Mouse (Mus musculus) G1E-ER4 (cell line): ENCODE measurements around the gene Tuba1a. TPM values are rescaled to one million over a fixed set of nuclear protein-coding genes. Genes with fewer than 3 reads are reported as not detected.

ENCODE experiments used
- GATA1 ChIP-seq: IDR thresholded peaks from one replicate; pipeline ENCODE4 v1.8.0; 2012; ENCODE audit warnings: low read length, inconsistent platforms
- polyA plus RNA-seq: library from polyadenylated mRNA; stranded (reverse); fragments of >175 nt; gene quantifications from 2 replicates; pipeline ENCODE4 v1.2.3, GENCODE M21; 2012

The Tuba1a gene
- polyA plus RNA-seq, 1 experiment: 2.5 TPM

DNA sequence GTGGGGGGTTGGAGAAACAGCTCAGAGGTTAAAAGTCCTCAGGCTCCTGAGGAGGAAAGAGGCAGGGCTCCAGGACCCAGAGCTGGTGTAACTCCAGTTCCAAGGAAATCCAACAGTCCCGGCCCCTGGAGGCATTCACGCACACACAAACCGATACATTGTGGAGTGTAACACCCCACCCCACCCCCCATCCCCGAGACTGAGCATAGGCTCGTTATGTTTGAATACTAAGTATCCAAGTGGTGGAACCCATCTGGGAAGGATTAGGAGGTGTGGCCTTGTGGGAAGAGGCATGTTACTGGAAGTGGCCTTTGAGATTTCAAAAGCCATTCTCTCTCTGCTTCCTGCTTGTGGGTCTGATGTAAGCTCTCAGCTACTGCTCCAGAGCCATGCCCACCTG, 32.0 kb downstream of the Tuba1a start:
- TF ChIP-seq GATA1: no peak

DNA sequence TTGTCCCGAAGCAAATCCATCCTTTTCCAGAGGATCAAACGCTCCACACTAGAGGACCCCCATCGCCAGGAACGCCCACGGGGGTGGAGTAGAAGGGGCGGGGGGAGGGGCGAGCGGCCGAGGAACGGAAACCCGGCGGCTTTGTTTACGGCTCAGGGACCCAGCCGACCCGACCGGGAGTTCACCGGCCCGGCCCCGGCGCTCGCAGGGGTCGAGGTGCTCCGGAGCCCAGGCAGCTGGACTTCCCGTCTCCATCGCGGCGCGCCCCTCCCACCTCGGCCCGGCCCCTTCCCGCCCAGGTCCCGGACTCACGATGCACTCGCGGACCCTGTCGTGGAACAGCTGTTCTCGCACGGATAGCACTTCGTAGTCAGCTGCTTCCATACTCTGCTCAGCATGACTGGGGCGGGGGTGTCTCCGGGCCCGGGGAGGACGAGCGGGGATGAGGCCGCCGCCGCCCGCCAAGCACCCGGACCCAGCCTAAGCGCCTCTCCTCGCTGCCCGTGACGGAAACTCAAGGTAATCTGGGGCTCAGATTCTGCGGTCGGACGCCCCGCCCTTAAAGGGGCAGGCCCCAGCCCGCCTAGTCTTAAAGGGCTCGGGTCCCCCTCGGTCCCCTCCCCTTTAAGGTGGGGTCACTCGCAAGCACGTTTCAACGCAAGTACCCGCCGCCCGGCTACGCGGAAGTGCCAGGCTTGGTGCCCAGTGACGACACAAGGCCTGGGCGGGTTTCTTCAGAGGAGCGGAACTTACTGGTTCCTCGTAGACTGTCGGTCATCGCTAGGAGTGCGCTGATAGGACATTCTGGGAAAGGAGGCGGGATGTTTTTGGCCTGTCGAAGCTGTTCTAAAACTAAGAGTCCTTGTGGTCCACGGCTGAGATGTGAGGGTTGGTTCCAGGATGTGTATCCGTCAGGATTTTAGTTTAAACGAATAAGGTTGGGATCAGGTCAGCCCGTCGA, 35.7 kb downstream of the Tuba1a start, which contains the start of gene Lmbr1l:
Lmbr1l (minus strand) TSS at position 694 of the 961 bp plus-strand sequence.
- TF ChIP-seq GATA1: no peak

DNA sequence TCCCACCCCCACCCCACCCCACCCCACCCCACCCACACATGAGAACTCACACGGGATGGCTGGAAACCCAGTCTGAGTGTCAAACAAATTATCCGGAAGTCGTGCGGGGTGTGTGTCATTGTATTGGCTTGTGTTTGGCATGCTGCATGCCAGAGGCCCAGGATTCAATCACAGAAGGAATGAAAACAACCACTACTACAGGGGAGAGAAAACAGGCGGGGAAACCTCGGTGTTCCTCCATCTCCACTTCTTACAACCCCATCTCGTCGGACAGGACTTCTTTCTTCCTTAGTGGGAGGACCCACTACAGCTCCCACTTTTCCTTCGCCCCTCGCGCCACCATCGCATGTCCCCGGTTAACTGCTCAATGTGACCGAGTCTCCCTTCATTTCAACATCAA, 36.4 kb downstream of the Tuba1a start:
- no peak for TF ChIP-seq GATA1

DNA sequence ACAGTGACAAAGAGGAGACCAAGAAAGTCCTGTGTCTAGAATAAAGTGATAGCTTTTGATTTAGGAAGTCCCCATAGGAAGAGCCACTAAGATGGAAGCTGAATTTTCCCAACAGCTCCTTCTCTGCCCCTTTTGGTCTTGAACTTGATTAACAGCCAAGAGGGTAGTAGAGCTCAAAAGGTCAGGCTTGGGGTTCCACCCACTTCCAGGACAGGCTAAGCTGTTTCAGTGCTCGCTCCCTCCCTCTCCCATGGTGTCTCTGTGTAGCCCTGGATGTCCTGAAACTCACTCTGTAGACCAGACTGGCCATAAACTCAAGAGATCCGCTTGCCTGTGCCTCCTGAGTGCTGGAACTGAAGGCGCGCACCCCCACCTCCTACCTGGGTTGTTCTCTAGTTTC, 37.5 kb downstream of the Tuba1a start:
- no peak for TF ChIP-seq GATA1

DNA sequence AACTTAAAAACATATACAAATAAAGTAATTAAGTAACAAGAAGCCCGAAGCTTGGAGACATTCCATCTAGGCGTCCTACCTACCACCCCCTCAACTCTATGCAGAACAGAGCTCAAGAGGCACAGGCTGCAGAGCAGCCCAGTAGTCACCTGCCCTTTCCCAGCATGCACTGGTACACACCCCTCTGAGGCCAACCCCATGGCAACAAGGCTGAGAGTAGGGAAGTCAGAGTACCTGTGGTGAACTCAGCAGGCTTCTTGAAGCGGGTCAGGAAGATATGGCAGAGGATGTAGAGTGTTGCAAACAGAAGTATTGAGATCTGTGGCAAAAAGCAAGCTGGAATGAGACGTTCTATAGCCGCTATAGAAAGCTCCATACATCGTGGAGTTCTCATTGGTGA, 38.6 kb downstream of the Tuba1a start:
- no peak for TF ChIP-seq GATA1

DNA sequence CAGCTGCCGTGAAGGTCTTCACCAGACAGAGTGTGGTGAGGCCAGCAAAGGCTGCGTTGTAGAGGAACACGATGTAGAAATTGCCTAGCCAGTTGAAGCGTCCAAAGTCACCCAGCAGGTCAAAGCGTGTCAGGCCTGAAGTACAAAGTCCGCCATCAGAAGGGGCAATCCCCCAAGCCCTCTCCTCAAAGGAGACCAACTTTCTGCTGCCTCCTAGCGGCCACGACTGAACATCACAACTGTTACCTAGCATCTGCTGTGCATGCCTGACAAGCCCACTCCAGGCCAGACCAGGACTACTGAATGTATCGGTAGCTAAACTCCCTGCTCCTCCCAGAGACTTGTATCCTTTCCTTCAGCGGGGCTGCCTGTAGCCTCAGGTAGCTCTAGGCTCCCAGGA, 48.8 kb downstream of the Tuba1a start:
- TF ChIP-seq GATA1: no peak

DNA sequence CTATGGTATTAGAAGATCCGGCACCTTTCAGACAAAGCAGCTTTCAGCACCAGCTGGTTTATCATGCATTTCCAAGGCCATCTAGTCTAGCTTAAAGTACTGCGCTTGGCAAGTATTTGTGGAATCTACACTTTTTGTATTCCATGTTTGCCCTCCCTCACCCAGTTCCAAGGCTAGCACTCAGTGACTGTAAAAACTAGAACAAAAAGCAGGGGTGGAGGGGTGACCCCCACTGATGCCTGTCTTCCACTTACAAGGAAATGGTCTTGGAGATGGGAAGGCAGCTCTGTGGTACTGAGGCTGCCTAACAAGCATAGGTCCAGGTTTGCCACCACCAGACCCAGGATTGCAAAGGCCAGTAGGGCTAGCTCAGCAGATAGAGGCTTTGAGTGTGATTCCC, 50.9 kb downstream of the Tuba1a start:
- TF ChIP-seq GATA1: no peak

DNA sequence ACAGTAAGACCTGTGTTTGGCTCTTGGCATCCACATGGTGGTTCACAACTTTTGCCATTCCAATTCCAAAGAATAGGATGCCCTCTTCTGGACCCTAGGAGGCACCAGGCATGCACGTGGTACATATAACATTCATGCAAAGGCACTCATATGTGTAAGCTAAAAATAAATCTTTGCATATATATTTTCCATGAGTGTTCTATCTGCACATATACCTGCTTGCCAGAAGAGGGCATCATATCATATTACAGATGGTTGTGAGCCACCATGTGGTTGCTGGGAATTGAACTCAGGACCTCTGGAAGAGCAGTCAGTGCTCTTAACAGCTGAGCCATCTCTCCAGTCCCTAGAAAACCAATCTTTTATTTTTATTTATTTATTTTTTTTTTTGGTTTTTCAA, 52.0 kb downstream of the Tuba1a start:
- TF ChIP-seq GATA1: no peak

Other genes starting within 250 kb of the Tuba1a start
- gene Ccdc65, start 245.5 kb downstream of the Tuba1a start, polyA plus RNA-seq: not detected in 2 replicates
- 9.6 and 10.2 TPM in 2 replicates for gene Fkbp11, start 225.5 kb downstream of the Tuba1a start, polyA plus RNA-seq
- gene Arf3, start 190.5 kb downstream of the Tuba1a start, polyA plus RNA-seq: 37.5 and 43.4 TPM in 2 replicates
- gene Wnt10b, start 175.6 kb downstream of the Tuba1a start, polyA plus RNA-seq: not detected in 2 replicates
- not detected in 2 replicates for gene Wnt1, start 163.8 kb downstream of the Tuba1a start, polyA plus RNA-seq
- 0.14 and 0.15 TPM in 2 replicates for gene Ddn, start 144.2 kb downstream of the Tuba1a start, polyA plus RNA-seq
- gene Prkag1, start 122.2 kb downstream of the Tuba1a start, polyA plus RNA-seq: 131 and 155 TPM in 2 replicates
- gene Kmt2d, start 82.5 kb downstream of the Tuba1a start, polyA plus RNA-seq: 38.0 and 38.1 TPM in 2 replicates
- gene Rhebl1, start 59.2 kb downstream of the Tuba1a start, polyA plus RNA-seq: 2.4 and 2.7 TPM in 2 replicates
- not detected in 2 replicates for gene Dhh, start 55.2 kb downstream of the Tuba1a start, polyA plus RNA-seq
- 7.5 and 9.2 TPM in 2 replicates for gene Lmbr1l, start 35.5 kb downstream of the Tuba1a start, polyA plus RNA-seq
- gene Tuba1b, start 19.1 kb downstream of the Tuba1a start, polyA plus RNA-seq: 181 and 410 TPM in 2 replicates
- gene Gm49450, start 152 bp downstream of the Tuba1a start, polyA plus RNA-seq: not detected in 2 replicates
- gene Tuba1c, start 76.2 kb upstream of the Tuba1a start, polyA plus RNA-seq: 33.1 and 52.2 TPM in 2 replicates
- not detected in 2 replicates for gene Prph, start 101.5 kb upstream of the Tuba1a start, polyA plus RNA-seq
- gene Troap, start 120.9 kb upstream of the Tuba1a start, polyA plus RNA-seq: 66.5 and 72.8 TPM in 2 replicates
- not detected in 2 replicates for gene C1ql4, start 134.1 kb upstream of the Tuba1a start, polyA plus RNA-seq
- not detected in 2 replicates for gene Dnajc22, start 139.5 kb upstream of the Tuba1a start, polyA plus RNA-seq
- gene Spats2, start 172.2 kb upstream of the Tuba1a start, polyA plus RNA-seq: not detected in 2 replicates